Mouse (Mus musculus) CH12.LX (cell line): Measurements from ENCODE around the gene Rassf2. TPM values are rescaled to one million over a fixed set of nuclear protein-coding genes. Genes with fewer than 3 reads are reported as not detected.

ENCODE experiments used
- DNase-seq: peaks from one replicate; pipeline ENCODE4 v3.0.0-alpha.2; 2013; ENCODE audit errors: extremely low read depth
- H3K27ac ChIP-seq: 2 replicates; pipeline ENCODE4 v1.5.1; 2012; ENCODE audit warnings: low read depth, mild to moderate bottlenecking, control low read depth, moderate library complexity; ENCODE audit not compliant: insufficient read depth
- H3K27me3 ChIP-seq: replicated peaks from 2 replicates; pipeline ENCODE3; 2012; ENCODE audit warnings: inconsistent platforms
- H3K36me3 ChIP-seq, 2 experiments: replicated peaks in 1 of 2; 2 replicates each; pipeline versions ENCODE3 to v1.6.1; 2012; ENCODE audit warnings: inconsistent platforms in 1 of 2, low read length in 1 of 2, mild to moderate bottlenecking in 1 of 2, mixed read lengths in 1 of 2, moderate library complexity in 1 of 2; ENCODE audit not compliant: control insufficient read depth in 1 of 2, insufficient read depth in 1 of 2
- H3K4me1 ChIP-seq, 2 experiments: 2 replicates each; pipeline ENCODE4 v1.6.1; 2012; ENCODE audit warnings: inconsistent platforms in 1 of 2, moderate library complexity in 1 of 2; ENCODE audit not compliant: insufficient read depth in 2 of 2, control insufficient read depth in 1 of 2
- H3K4me2 ChIP-seq: 2 replicates; pipeline ENCODE4 v1.6.1; 2012; ENCODE audit warnings: low read depth, mild to moderate bottlenecking, control low read depth; ENCODE audit not compliant: poor library complexity, insufficient read depth, severe bottlenecking
- H3K4me3 ChIP-seq, 3 experiments: fragments of 150-350 bp in 1 of 3; sonication (generic) in 1 of 3; replicated peaks in 1 of 3; 2 replicates each; pipeline versions ENCODE3 to v1.5.1; 2011 to 2012; ENCODE audit warnings: low read depth in 2 of 3, low read length in 2 of 3, mild to moderate bottlenecking in 2 of 3, moderate library complexity in 2 of 3, control low read depth in 1 of 3, improper control_type of control experiment in 1 of 3, inconsistent platforms in 1 of 3, mixed read lengths in 1 of 3; ENCODE audit not compliant: poor library complexity in 1 of 3
- H3K79me2 ChIP-seq: replicated peaks from 2 replicates; pipeline ENCODE4 v1.6.1; 2012; ENCODE audit warnings: mild to moderate bottlenecking, moderate library complexity; ENCODE audit not compliant: control insufficient read depth, poor library complexity, insufficient read depth, severe bottlenecking; ENCODE audit errors: extremely low read depth
- H3K9ac ChIP-seq: 2 replicates; pipeline ENCODE4 v1.6.1; 2012; ENCODE audit warnings: low read depth, mild to moderate bottlenecking, control low read depth, moderate library complexity; ENCODE audit not compliant: insufficient read depth
- H3K9me3 ChIP-seq: replicated peaks from 2 replicates; pipeline ENCODE3; 2012; ENCODE audit warnings: low read length, inconsistent platforms, mixed read lengths
- CHD2 ChIP-seq: IDR thresholded peaks from 2 replicates; pipeline ENCODE4 v1.6.1; 2011; ENCODE audit warnings: low read length, improper control_type of control experiment
- CTCF ChIP-seq, 2 experiments: IDR thresholded peaks in 1 of 2; conservative IDR thresholded peaks in 1 of 2; 2 replicates each; pipeline ENCODE4 v1.5.1; 2011 to 2012; ENCODE audit warnings: low read depth in 2 of 2, low read length in 2 of 2, improper control_type of control experiment in 1 of 2, inconsistent platforms in 1 of 2, mild to moderate bottlenecking in 1 of 2, moderate library complexity in 1 of 2
- EP300 ChIP-seq: IDR thresholded peaks from 2 replicates; pipeline ENCODE4 v1.6.1; 2011; ENCODE audit warnings: low read length, improper control_type of control experiment
- HCFC1 ChIP-seq: IDR thresholded peaks from 2 replicates; pipeline ENCODE4 v1.6.1; 2012; ENCODE audit warnings: low read depth, mild to moderate bottlenecking, inconsistent platforms, low read length, improper control_type of control experiment
- IRF4 ChIP-seq: IDR thresholded peaks from 2 replicates; pipeline ENCODE4 v1.6.1; 2014; ENCODE audit warnings: low read depth, mild to moderate bottlenecking, inconsistent platforms, low read length, improper control_type of control experiment
- KAT2A ChIP-seq: IDR thresholded peaks from 2 replicates; pipeline ENCODE4 v1.6.1; 2012; ENCODE audit warnings: low read length, improper control_type of control experiment, inconsistent platforms; ENCODE audit not compliant: insufficient replicate concordance
- MAZ ChIP-seq: IDR thresholded peaks from 2 replicates; pipeline ENCODE4 v1.6.1; 2012; ENCODE audit warnings: low read depth, mild to moderate bottlenecking, inconsistent platforms, low read length, improper control_type of control experiment, moderate library complexity
- MYC ChIP-seq: IDR thresholded peaks from 2 replicates; pipeline ENCODE4 v1.6.1; 2011; ENCODE audit warnings: low read depth, mild to moderate bottlenecking, improper control_type of control experiment, low read length
- NRF1 ChIP-seq: IDR thresholded peaks from 2 replicates; pipeline ENCODE4 v1.6.1; 2014; ENCODE audit warnings: low read depth, mild to moderate bottlenecking, inconsistent platforms, low read length, improper control_type of control experiment, moderate library complexity
- PAX5 ChIP-seq: IDR thresholded peaks from 2 replicates; pipeline ENCODE4 v1.6.1; 2012; ENCODE audit warnings: low read length, inconsistent platforms, mixed read lengths
- POLR2A ChIP-seq: IDR thresholded peaks from 2 replicates; pipeline ENCODE4 v1.6.1; 2011; ENCODE audit warnings: low read depth, mild to moderate bottlenecking, improper control_type of control experiment, low read length
- POLR2AphosphoS2 ChIP-seq: IDR thresholded peaks from 2 replicates; pipeline ENCODE4 v1.6.1; 2011; ENCODE audit warnings: low read depth, low read length, improper control_type of control experiment
- SIN3A ChIP-seq: IDR thresholded peaks from 2 replicates; pipeline ENCODE4 v1.6.1; 2012; ENCODE audit warnings: low read length, improper control_type of control experiment, inconsistent platforms
- TBP ChIP-seq: conservative IDR thresholded peaks from 2 replicates; pipeline ENCODE4 v1.6.1; 2011; ENCODE audit warnings: low read depth, low read length, improper control_type of control experiment
- TCF12 ChIP-seq: IDR thresholded peaks from 2 replicates; pipeline ENCODE4 v1.6.1; 2014; ENCODE audit warnings: low read depth, mild to moderate bottlenecking, inconsistent platforms, low read length, improper control_type of control experiment
- UBTF ChIP-seq: IDR thresholded peaks from 2 replicates; pipeline ENCODE4 v1.6.1; 2012; ENCODE audit warnings: low read depth, mild to moderate bottlenecking, inconsistent platforms, low read length, improper control_type of control experiment, moderate library complexity
- USF2 ChIP-seq: conservative IDR thresholded peaks from 2 replicates; pipeline ENCODE4 v1.6.1; 2011; ENCODE audit warnings: low read depth, low read length, improper control_type of control experiment
- ZC3H11A ChIP-seq: IDR thresholded peaks from 2 replicates; pipeline ENCODE4 v1.6.1; 2012; ENCODE audit warnings: low read depth, mild to moderate bottlenecking, inconsistent platforms, low read length, improper control_type of control experiment
- ZKSCAN1 ChIP-seq: IDR thresholded peaks from 2 replicates; pipeline ENCODE4 v1.6.1; 2012; ENCODE audit warnings: low read depth, inconsistent platforms, low read length, improper control_type of control experiment, borderline replicate concordance
- ZNF384 ChIP-seq: IDR thresholded peaks from 2 replicates; pipeline ENCODE4 v1.6.1; 2012; ENCODE audit warnings: low read depth, low read length, improper control_type of control experiment, inconsistent platforms
- dilution Hi-C: fragments of 300-500 bp; cut with MboI; formaldehyde crosslinking; loops from 2 replicates; pipeline ENCODE4 v1.14.3; 2020; ENCODE audit warnings: low sequenced_read_pairs; ENCODE audit not compliant: extremely low pct_unique_long_range_greater_than_20kb, extremely low pct_ligation_motif_present
- in situ Hi-C: fragments of 300-500 bp; cut with MboI; formaldehyde crosslinking; loops from 3 replicates; pipeline ENCODE4 v1.14.3; 2019; ENCODE audit warnings: low sequenced_read_pairs, low pct_ligation_motif_present, low pct_unique_long_range_greater_than_20kb, mixed read lengths
- polyA plus RNA-seq: library from polyadenylated mRNA; unstranded; fragments of >175 nt; gene quantifications from 2 replicates; pipeline ENCODE4 v1.2.1, GENCODE M21; 2012; ENCODE audit warnings: low read depth; ENCODE audit not compliant: insufficient read length
- total RNA-seq, 2 experiments: library from RNA; depleted of rRNA; stranded (reverse); fragments of 300-350 nt in 1 of 2; fragments of >200 nt in 1 of 2; gene quantifications; 2 replicates each; pipeline ENCODE4 v1.2.3; 2012 to 2014

The Rassf2 gene
- total and polyA plus RNA-seq, 3 experiments, result 33.8 to 61.5 (median 45.3) TPM

DNA sequence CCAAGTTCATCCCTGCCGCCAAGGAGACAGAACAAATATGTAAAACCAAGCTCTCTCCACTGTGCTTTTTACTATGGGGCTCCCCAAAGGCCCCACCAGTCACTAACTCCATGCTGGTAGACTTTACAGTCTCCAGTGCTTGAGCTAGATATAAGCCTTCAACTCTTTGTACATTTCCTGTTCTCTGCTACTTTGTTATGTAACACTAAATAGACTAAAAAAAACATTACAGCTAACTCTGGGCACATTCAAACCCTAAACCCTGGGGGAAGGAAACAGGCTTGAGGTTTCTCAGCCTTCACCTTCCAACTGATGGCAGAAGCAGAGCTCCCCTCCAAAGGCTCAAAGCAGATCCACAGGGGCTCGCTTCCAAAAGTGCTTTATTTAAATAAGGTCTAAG lies 37.6 kb downstream of the Rassf2 start:
- no peak overlapping the region for H3K27ac ChIP-seq
- H3K4me2 ChIP-seq, result no peak overlapping the region
- dilution Hi-C loops (no loop called here), in situ Hi-C loops (no loop called here)
- no peaks in the 10 kb centered on the region for H3K27me3 ChIP-seq
- H3K9ac ChIP-seq, result no peak overlapping the region
- H3K79me2 ChIP-seq, result no peaks in the 10 kb centered on the region; the same call in 1 of the 2 replicates
- no peak overlapping the region for H3K4me3 ChIP-seq
- no peak for TF ChIP-seq SIN3A
- DNase-seq, result no peak
- no peaks in the 10 kb centered on the region for H3K9me3 ChIP-seq
- H3K4me1 ChIP-seq, result peaks cover 19 to 76% of the 10 kb centered on the region in 2 experiments
- H3K36me3 ChIP-seq, result peaks cover 47 to 72% of the 10 kb centered on the region in 2 experiments

DNA sequence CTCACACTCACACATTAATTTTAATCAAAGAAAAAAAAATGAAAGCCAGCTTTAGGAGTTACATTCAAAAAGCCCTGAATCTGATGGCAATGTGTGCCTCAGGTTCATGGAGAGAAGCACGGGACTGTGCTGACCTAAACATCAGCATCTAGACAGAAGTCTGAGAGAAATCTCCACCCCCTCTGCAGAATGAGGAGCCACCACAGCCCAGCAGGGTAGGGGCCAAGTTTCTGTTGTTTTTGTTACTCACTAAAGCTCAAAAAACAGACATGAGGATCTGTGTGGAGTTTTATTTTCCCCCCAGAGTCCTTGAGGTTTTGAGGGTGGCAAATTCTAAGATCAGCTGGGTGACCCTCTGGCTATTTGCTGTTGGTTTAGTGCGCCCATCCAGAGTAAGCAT lies 41.5 kb downstream of the Rassf2 start:
- Histone ChIP-seq H3K4me1 (peaks cover 4 to 52% of the 10 kb centered on the region in 2 experiments; a peak in 3 of 4 replicates), H3K79me2 (no peaks in the 10 kb centered on the region; the same call in 1 of the 2 replicates), H3K27ac (no peak overlapping the region)
- TF ChIP-seq MAZ (no peak), PAX5 (no peak), POLR2A (no peak), ZC3H11A (no peak), CHD2 (no peak), NRF1 (no peak), SIN3A (no peak), CTCF (conservative IDR thresholded peaks at IDR 0.05 in 1 of 2, IDR thresholded peaks at IDR 0.05 in 1 of 2; ENCODE audit: low read depth in 2 of 2, low read length in 2 of 2) (no peak), EP300 (no peak), ZNF384 (no peak), TCF12 (no peak), MYC (no peak), POLR2AphosphoS2 (no peak), HCFC1 (no peak), KAT2A (no peak), UBTF (no peak), TBP (no peak), ZKSCAN1 (no peak), USF2 (no peak), IRF4 (no peak)
- TF ChIP-seq, all 38 proteins: peak for 0
- dilution Hi-C loops (no loop called here), in situ Hi-C loops (loop anchor here (10.0 kb wide), 1 partner anchor 256 kb away; the partner anchor contains the start of gene Tmem230)
- H3K9me3 ChIP-seq, result no peaks in the 10 kb centered on the region
- H3K36me3 ChIP-seq, result peaks cover 11 to 32% of the 10 kb centered on the region in 2 experiments
- DNase-seq, result no peak
- H3K27me3 ChIP-seq, result no peaks in the 10 kb centered on the region
- no peak overlapping the region for H3K9ac ChIP-seq
- no peak overlapping the region for H3K4me3 ChIP-seq
- H3K4me2 ChIP-seq, result no peak overlapping the region
